In the genomic region with DNA sequence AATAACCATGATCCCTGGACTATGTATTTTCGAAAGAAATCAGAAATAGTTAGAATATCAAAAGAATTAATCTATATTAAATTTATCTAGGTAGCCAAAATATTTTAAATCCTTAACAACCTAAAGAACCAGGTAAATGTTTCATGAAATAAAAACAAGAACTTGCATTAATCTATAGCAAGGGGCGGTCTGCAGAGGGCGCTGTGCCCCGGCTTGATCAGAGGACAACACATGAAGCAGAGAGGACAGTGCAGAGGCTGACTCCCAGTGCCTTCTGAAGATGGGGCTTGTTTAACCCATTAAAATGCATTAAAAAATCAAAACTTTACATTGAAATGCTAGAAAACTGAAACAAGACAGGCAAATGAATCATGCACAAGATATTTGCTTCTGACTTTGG, we compare ENCODE assay signal across 10 mouse cellular contexts.
DNase-seq lines count a peak whose midpoint lies in the region; ATAC-seq and TF ChIP-seq lines count a peak whose summit lies in the region.
"Had no signal": no experiment of that assay in that cellular context is flagged by ENCODE, and none has a peak within 500 bp of the region (broad histone marks: within the 10 kb centered on the region; RNA-seq: fewer than 3 reads in every experiment).

No protein-coding gene starts in this region.

- H3K4me3 ChIP-seq in heart, adult 2 months = no peak overlapping the region
- no peak overlapping the region for H3K4me3 ChIP-seq in neural tube, embryonic 15.5 days (replicated peaks)
- no peak overlapping the region for H3K4me3 ChIP-seq in embryonic facial prominence, embryonic 10.5 days
- no peak overlapping the region for H3K4me3 ChIP-seq in stomach, postnatal 0 days (ENCODE audit: low read depth, low read length)
- H3K4me3 ChIP-seq in forebrain, embryonic 15.5 days = no peak overlapping the region
- H3K4me3 ChIP-seq: embryonic facial prominence, embryonic 15.5 days; lung, embryonic 15.5 days had no signal

- H3K4me1 ChIP-seq in heart, adult 2 months (ENCODE audit: control insufficient read depth, insufficient read depth, low read length) = no peaks in the 10 kb centered on the region
- no peaks in the 10 kb centered on the region for H3K4me1 ChIP-seq in neural tube, embryonic 15.5 days
- no peaks in the 10 kb centered on the region for H3K4me1 ChIP-seq in embryonic facial prominence, embryonic 10.5 days
- H3K4me1 ChIP-seq in stomach, postnatal 0 days (replicated peaks; ENCODE audit: control insufficient read depth, insufficient read depth) = no peaks in the 10 kb centered on the region
- no peaks in the 10 kb centered on the region for H3K4me1 ChIP-seq in forebrain, embryonic 15.5 days
- H3K4me1 ChIP-seq: embryonic facial prominence, embryonic 15.5 days; lung, embryonic 15.5 days had no signal

- peak in 1 of 2 experiments; percentile 33 for DNase-seq in heart, adult 2 months
- DNase-seq in heart, adult 9 months (ENCODE audit: low spot score in 2 of 2) = no peak
- peak; percentile 28 for DNase-seq in neural tube, embryonic 10.5 days (ENCODE audit: extremely low spot score, low spot score)
- peak; percentile 56 for DNase-seq in embryonic facial prominence, embryonic 10.5 days (ENCODE audit: low spot score)
- no peak for DNase-seq in stomach, postnatal 0 days (ENCODE audit: low spot score)
- no peak for DNase-seq in cerebellum, postnatal 36 days

- intact Hi-C loops in heart, adult 2 months (cut with DNase I) = no loop called here

- no peak overlapping the region for H3K9ac ChIP-seq in heart, adult 2 months (ENCODE audit: low read depth, low read length)
- H3K9ac ChIP-seq in neural tube, embryonic 15.5 days (replicated peaks) = no peak overlapping the region
- no peak overlapping the region for H3K9ac ChIP-seq in stomach, postnatal 0 days (ENCODE audit: low read length)
- H3K9ac ChIP-seq in forebrain, embryonic 15.5 days (replicated peaks) = no peak overlapping the region
- H3K9ac ChIP-seq: embryonic facial prominence, embryonic 15.5 days; lung, embryonic 15.5 days had no signal

- TF ChIP-seq EP300 in heart, adult 2 months (IDR thresholded peaks at IDR 0.05; ENCODE audit: insufficient read depth, low read depth, low read length) = no peak
- no peak for TF ChIP-seq EP300 in stomach, postnatal 0 days (optimal IDR thresholded peaks at IDR 0.05)

- TF ChIP-seq POLR2A in heart, adult 2 months (IDR thresholded peaks at IDR 0.05; ENCODE audit: insufficient read depth, low read depth, low read length) = no peak

- no peaks in the 10 kb centered on the region for H3K27me3 ChIP-seq in heart, adult 2 months (ENCODE audit: control insufficient read depth, insufficient read depth, low read length)
- H3K27me3 ChIP-seq in neural tube, embryonic 15.5 days (replicated peaks) = no peaks in the 10 kb centered on the region
- H3K27me3 ChIP-seq in embryonic facial prominence, embryonic 10.5 days (replicated peaks; ENCODE audit: low read depth, poor library complexity, severe bottlenecking) = no peaks in the 10 kb centered on the region
- no peaks in the 10 kb centered on the region for H3K27me3 ChIP-seq in stomach, postnatal 0 days (ENCODE audit: control insufficient read depth, insufficient read depth, low read length)
- no peaks in the 10 kb centered on the region for H3K27me3 ChIP-seq in forebrain, embryonic 15.5 days
- H3K27me3 ChIP-seq: embryonic facial prominence, embryonic 15.5 days; lung, embryonic 15.5 days had no signal

- peak; percentile 65 for TF ChIP-seq CTCF in heart, adult 2 months (IDR thresholded peaks at IDR 0.05)
- TF ChIP-seq CTCF in stomach, postnatal 0 days (IDR thresholded peaks at IDR 0.05; ENCODE audit: low read depth) = peak; percentile 71

- no peaks in the 10 kb centered on the region for H3K79me2 ChIP-seq in heart, adult 2 months (replicated peaks; ENCODE audit: control insufficient read depth, insufficient read depth, low read length)

- no peak overlapping the region for H3K4me2 ChIP-seq in neural tube, embryonic 15.5 days
- no peak overlapping the region for H3K4me2 ChIP-seq in stomach, postnatal 0 days (replicated peaks; ENCODE audit: low read depth)
- H3K4me2 ChIP-seq in forebrain, embryonic 15.5 days (replicated peaks) = no peak overlapping the region
- H3K4me2 ChIP-seq: embryonic facial prominence, embryonic 15.5 days; lung, embryonic 15.5 days had no signal

- WGBS in heart, adult 2 months = 45% methylated on average over 4 of the region's 4 CpGs
- 38% methylated on average over 4 of the region's 4 CpGs for WGBS in neural tube, embryonic 15.5 days
- 31% methylated on average over 4 of the region's 4 CpGs for WGBS in embryonic facial prominence, embryonic 10.5 days
- 45% methylated on average over 4 of the region's 4 CpGs for WGBS in stomach, postnatal 0 days
- 43% methylated on average over 4 of the region's 4 CpGs for WGBS in forebrain, embryonic 15.5 days

- no peaks in the 10 kb centered on the region for H3K36me3 ChIP-seq in heart, adult 2 months (ENCODE audit: control insufficient read depth, insufficient read depth, low read length)
- no peaks in the 10 kb centered on the region for H3K36me3 ChIP-seq in neural tube, embryonic 15.5 days
- H3K36me3 ChIP-seq in embryonic facial prominence, embryonic 10.5 days (replicated peaks) = no peaks in the 10 kb centered on the region
- no peaks in the 10 kb centered on the region for H3K36me3 ChIP-seq in stomach, postnatal 0 days (ENCODE audit: control insufficient read depth, insufficient read depth, low read length)
- no peaks in the 10 kb centered on the region for H3K36me3 ChIP-seq in forebrain, embryonic 15.5 days
- H3K36me3 ChIP-seq: embryonic facial prominence, embryonic 15.5 days; lung, embryonic 15.5 days had no signal

- no peaks in the 10 kb centered on the region for H3K9me3 ChIP-seq in neural tube, embryonic 15.5 days (replicated peaks)
- no peaks in the 10 kb centered on the region for H3K9me3 ChIP-seq in embryonic facial prominence, embryonic 10.5 days
- H3K9me3 ChIP-seq in stomach, postnatal 0 days (ENCODE audit: control insufficient read depth, low read length) = no peaks in the 10 kb centered on the region
- H3K9me3 ChIP-seq in forebrain, embryonic 15.5 days = no peaks in the 10 kb centered on the region
- H3K9me3 ChIP-seq: embryonic facial prominence, embryonic 15.5 days; lung, embryonic 15.5 days had no signal

- H3K27ac ChIP-seq in heart, adult 2 months = no peak overlapping the region
- H3K27ac ChIP-seq in neural tube, embryonic 15.5 days (replicated peaks) = no peak overlapping the region
- no peak overlapping the region for H3K27ac ChIP-seq in embryonic facial prominence, embryonic 10.5 days (replicated peaks)
- H3K27ac ChIP-seq in stomach, postnatal 0 days (replicated peaks) = no peak overlapping the region
- H3K27ac ChIP-seq in forebrain, embryonic 15.5 days (replicated peaks) = no peak overlapping the region
- H3K27ac ChIP-seq: embryonic facial prominence, embryonic 15.5 days; lung, embryonic 15.5 days had no signal

- no peak for ATAC-seq in neural tube, embryonic 15.5 days (ENCODE audit: low FRiP score)
- no peak for ATAC-seq in stomach, postnatal 0 days (ENCODE audit: low FRiP score, low TSS enrichment)
- no peak for ATAC-seq in forebrain, embryonic 15.5 days (replicated peaks)

Comparison
In these comparisons a context has a peak if more than half of its experiments do, and no peak if none do; other contexts are left out.
1. DNase-seq: peak in neural tube, embryonic 10.5 days (single experiment) and embryonic facial prominence, embryonic 10.5 days (single experiment); none in heart, adult 9 months (0 of 2), stomach, postnatal 0 days (single experiment) and cerebellum, postnatal 36 days (0 of 2).